Mouse (Mus musculus) midbrain, postnatal 0 days (tissue): ENCODE results near the gene Nup160. TPM values are rescaled to one million over a fixed set of nuclear protein-coding genes. Genes with fewer than 3 reads are reported as not detected.
A peak's percentile ranks its signal among the peaks of the same experiment; 100 is the strongest.

ENCODE experiments used
- ATAC-seq: fragments of 200-750 bp; cut with Nextera tagmentation; 2 replicates; pipeline ENCODE4 v1.8.0; 2017; ENCODE audit warnings: moderate number of reproducible peaks, mild to moderate bottlenecking, moderate TSS enrichment, moderate library complexity; ENCODE audit not compliant: low FRiP score
- DNase-seq: peaks from one replicate; pipeline ENCODE4 v3.0.0-alpha.2; 2015; ENCODE audit warnings: low spot score
- H3K27ac ChIP-seq: fragments of 300-500 bp; sonication (generic); 2 replicates; pipeline ENCODE4 v1.5.1; 2014; ENCODE audit warnings: low read depth, mild to moderate bottlenecking, low read length, mixed read lengths
- H3K27me3 ChIP-seq: fragments of 300-500 bp; sonication (generic); 2 replicates; pipeline ENCODE4 v1.6.1; 2014; ENCODE audit warnings: low read length, control low read depth, mixed read lengths; ENCODE audit not compliant: insufficient read depth
- H3K36me3 ChIP-seq: fragments of 300-500 bp; sonication (generic); 2 replicates; pipeline ENCODE4 v1.6.1; 2014; ENCODE audit warnings: low read length, control low read depth, mixed read lengths; ENCODE audit not compliant: insufficient read depth
- H3K4me1 ChIP-seq: fragments of 300-500 bp; sonication (generic); 2 replicates; pipeline ENCODE4 v1.6.1; 2014; ENCODE audit warnings: mild to moderate bottlenecking, control low read depth, antibody characterized with exemption, low read length, mixed read lengths; ENCODE audit not compliant: insufficient read depth
- H3K4me2 ChIP-seq: fragments of 300-500 bp; sonication (generic); 2 replicates; pipeline ENCODE4 v1.6.1; 2014; ENCODE audit warnings: low read depth, mild to moderate bottlenecking, low read length, mixed read lengths; ENCODE audit not compliant: poor library complexity, severe bottlenecking
- H3K4me3 ChIP-seq: fragments of 300-500 bp; sonication (generic); 2 replicates; pipeline ENCODE4 v1.5.1; 2014; ENCODE audit warnings: low read depth, mild to moderate bottlenecking, low read length, moderate library complexity
- H3K9ac ChIP-seq: fragments of 300-500 bp; sonication (generic); replicated peaks from 2 replicates; pipeline ENCODE4 v1.6.1; 2014; ENCODE audit warnings: mild to moderate bottlenecking, low read length, moderate library complexity, mixed read lengths; ENCODE audit not compliant: poor library complexity, severe bottlenecking
- H3K9me3 ChIP-seq: fragments of 300-500 bp; sonication (generic); 2 replicates; pipeline ENCODE4 v1.6.1; 2016; ENCODE audit warnings: low read length, control low read depth
- CTCF ChIP-seq: IDR thresholded peaks from 2 replicates; pipeline ENCODE4 v1.5.1; 2016; ENCODE audit warnings: antibody characterized with exemption, mild to moderate bottlenecking
- WGBS: fragments of 180-500 bp; shearing (Covaris S2); extraction: QIAGEN DNeasy Blood & Tissue Kit; methylation state at CpG from one replicate; pipeline ENCODE4 v1.1.7; 2014; 5-methylcytosine and 5-hydroxymethylcytosine counted together
- polyA plus RNA-seq: library from polyadenylated mRNA; unstranded; fragments of >200 nt; fragmentation: Nextera tagmentation; extraction: Ambion mirVana; gene quantifications from 2 replicates; pipeline ENCODE4 v1.2.1, GENCODE M21; 2015
- total RNA-seq: library from RNA; depleted of rRNA; stranded (reverse); fragments of >200 nt; gene quantifications from 2 replicates; pipeline ENCODE4 v1.2.3, GENCODE M21; 2014; rRNA removed

Gene Nup160
- total and polyA plus RNA-seq, 2 experiments from 2014 or later, result 11.2 to 20.9 TPM

GRCm38 (mm10) chr2:90754188-90754587 lies 77.2 kb downstream of the Nup160 start:
- Histone ChIP-seq H3K27ac (no peak overlapping the region), H3K4me1 (no peaks in the 10 kb centered on the region; the same call in 1 of the 2 replicates), H3K4me2 (no peak overlapping the region), H3K9me3 (no peaks in the 10 kb centered on the region), H3K36me3 (peaks cover 53% of the 10 kb centered on the region), H3K4me3 (no peak overlapping the region), H3K27me3 (no peaks in the 10 kb centered on the region), H3K9ac (no peak overlapping the region)
- no peak for TF ChIP-seq CTCF
- ATAC-seq (no peak), DNase-seq (no peak)
- WGBS, result 100% methylated on average over 3 of the region's 3 CpGs

DNA sequence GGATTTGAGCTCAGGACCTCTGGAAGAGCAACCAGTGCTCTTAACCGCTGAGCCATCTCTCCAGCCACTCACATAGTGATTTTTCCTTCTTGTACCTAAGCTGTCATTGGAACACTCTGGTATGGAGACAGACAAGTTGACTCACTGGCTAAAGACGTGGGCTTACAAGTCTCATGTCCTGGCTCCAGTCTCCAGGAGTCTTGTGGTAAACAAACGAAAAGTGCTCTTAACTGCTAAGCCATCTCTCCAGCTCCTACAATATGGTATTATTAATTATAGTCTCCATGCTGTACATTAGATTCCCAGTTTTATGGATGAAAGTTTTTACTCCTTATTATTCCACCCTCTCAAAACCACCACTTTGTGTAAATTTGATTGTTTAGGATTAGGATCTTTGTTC lies 88.1 kb downstream of the Nup160 start:
- ATAC-seq (no peak), DNase-seq (no peak)
- H3K27me3 ChIP-seq, result no peaks in the 10 kb centered on the region
- TF ChIP-seq CTCF, result no peak
- no peaks in the 10 kb centered on the region for H3K9me3 ChIP-seq
- peaks cover 53% of the 10 kb centered on the region for H3K36me3 ChIP-seq
- 91% methylated on average over 3 of the region's 3 CpGs for WGBS
- H3K9ac ChIP-seq, result no peak overlapping the region
- H3K4me2 ChIP-seq, result no peak overlapping the region
- no peak overlapping the region for H3K27ac ChIP-seq
- H3K4me1 ChIP-seq, result no peaks in the 10 kb centered on the region
- H3K4me3 ChIP-seq, result no peak overlapping the region

- H3K4me1 ChIP-seq, result no peaks in the 10 kb centered on the region; the same call in 1 of the 2 replicates
- H3K9ac ChIP-seq, result no peak overlapping the region
- no peak for TF ChIP-seq CTCF
- no peak overlapping the region for H3K4me3 ChIP-seq
- H3K9me3 ChIP-seq, result no peaks in the 10 kb centered on the region
- ATAC-seq, result no peak
- H3K36me3 ChIP-seq, result peaks cover 28% of the 10 kb centered on the region
- H3K4me2 ChIP-seq, result no peak overlapping the region
- no peak for DNase-seq
- 60% methylated on average over 3 of the region's 3 CpGs for WGBS
- H3K27me3 ChIP-seq, result peaks cover 4% of the 10 kb centered on the region; the same call in 1 of the 2 replicates
- H3K27ac ChIP-seq, result no peak overlapping the region
Observed at GRCm38 (mm10) chr2:90781323-90781722, 104.3 kb downstream of the Nup160 start.

- 34% methylated on average over 2 of the region's 2 CpGs for WGBS
- no peak for DNase-seq
- H3K4me2 ChIP-seq, result no peak overlapping the region
Observed at GRCm38 (mm10) chr2:90781938-90782337, 104.9 kb downstream of the Nup160 start.

GRCm38 (mm10) chr2:90782458-90782857 lies 105.4 kb downstream of the Nup160 start, which contains the start of gene Agbl2:
Gene Agbl2 (plus strand): TSS chr2:90782727.
- H3K4me2 ChIP-seq, result peak within 1 kb of the TSS; percentile 57
- H3K4me1 ChIP-seq, result no peaks in the 10 kb centered on the region; the same call in 1 of the 2 replicates
- peak within 1 kb of the TSS; percentile 22 for H3K4me3 ChIP-seq
- DNase-seq, result peak; percentile 12
- peak; percentile 62 for ATAC-seq
- H3K27me3 ChIP-seq, result peaks cover 4% of the 10 kb centered on the region; the same call in 1 of the 2 replicates
- H3K27ac ChIP-seq, result no peak within 1 kb of the TSS
- H3K36me3 ChIP-seq, result peaks cover 27% of the 10 kb centered on the region
- TF ChIP-seq CTCF, result no peak
- 5% methylated on average over 11 of the region's 11 CpGs for WGBS
- no peaks in the 10 kb centered on the region for H3K9me3 ChIP-seq
- 0 out of 2 replicates have a peak within 1 kb of the TSS, but pooled peaks have one; percentile 2 for H3K9ac ChIP-seq

More at GRCm38 (mm10) chr2:90781938-90782337, 104.9 kb downstream of the Nup160 start:
- TF ChIP-seq CTCF, result no peak
- no peak overlapping the region for H3K9ac ChIP-seq
- H3K27ac ChIP-seq, result no peak overlapping the region
- peaks cover 4% of the 10 kb centered on the region; the same call in 1 of the 2 replicates for H3K27me3 ChIP-seq
- H3K4me3 ChIP-seq, result no peak overlapping the region
- H3K4me1 ChIP-seq, result no peaks in the 10 kb centered on the region; the same call in 1 of the 2 replicates
- H3K36me3 ChIP-seq, result peaks cover 28% of the 10 kb centered on the region
- H3K9me3 ChIP-seq, result no peaks in the 10 kb centered on the region
- no peak; the same call in 1 of the 2 replicates for ATAC-seq

GRCm38 (mm10) chr2:90782901-90783486 lies 106.0 kb downstream of the Nup160 start:
- Histone ChIP-seq H3K4me2 (peak overlapping the region; percentile 57), H3K9ac (0 out of 2 replicates have a peak overlapping the region, but pooled peaks have one; percentile 2), H3K4me3 (peak overlapping the region; percentile 22), H3K27ac (no peak overlapping the region), H3K4me1 (no peaks in the 10 kb centered on the region; the same call in 1 of the 2 replicates), H3K36me3 (peaks cover 22% of the 10 kb centered on the region), H3K27me3 (peaks cover 4% of the 10 kb centered on the region; the same call in 1 of the 2 replicates), H3K9me3 (no peaks in the 10 kb centered on the region)
- no peak for DNase-seq
- WGBS, result 4% methylated on average over 25 of the region's 29 CpGs
- no peak for TF ChIP-seq CTCF
- ATAC-seq, result peak; percentile 31; the same call in 1 of the 2 replicates

Other genes with a start within 250 kb of the Nup160 start
- gene Ptprj, start 96.6 kb upstream of the Nup160 start, total RNA-seq, result 36.6 and 39.7 TPM in 2 replicates
- gene Ptprj, start 96.6 kb upstream of the Nup160 start, polyA plus RNA-seq, result 3.7 and 4.3 TPM in 2 replicates
- 71.0 and 82.1 TPM in 2 replicates for gene Fnbp4, start 68.2 kb downstream of the Nup160 start, total RNA-seq
- 50.4 and 60.3 TPM in 2 replicates for gene Fnbp4, start 68.2 kb downstream of the Nup160 start, polyA plus RNA-seq
- 0.24 and 1.1 TPM in 2 replicates for gene Agbl2, start 105.5 kb downstream of the Nup160 start, total RNA-seq
- 0.34 and 0.39 TPM in 2 replicates for gene Agbl2, start 105.5 kb downstream of the Nup160 start, polyA plus RNA-seq
- 121 and 124 TPM in 2 replicates for gene Mtch2, start 169.9 kb downstream of the Nup160 start, total RNA-seq
- 195 and 210 TPM in 2 replicates for gene Mtch2, start 169.9 kb downstream of the Nup160 start, polyA plus RNA-seq
- 488 and 629 TPM in 2 replicates for gene C1qtnf4, start 208.6 kb downstream of the Nup160 start, total RNA-seq
- 245 and 271 TPM in 2 replicates for gene C1qtnf4, start 208.6 kb downstream of the Nup160 start, polyA plus RNA-seq
- gene Kbtbd4, start 227.5 kb downstream of the Nup160 start, total RNA-seq, result 47.7 and 50.5 TPM in 2 replicates
- 60.0 and 60.4 TPM in 2 replicates for gene Kbtbd4, start 227.5 kb downstream of the Nup160 start, polyA plus RNA-seq
- gene Ndufs3, start 227.6 kb downstream of the Nup160 start, total RNA-seq, result 158 and 196 TPM in 2 replicates
- 251 and 258 TPM in 2 replicates for gene Ndufs3, start 227.6 kb downstream of the Nup160 start, polyA plus RNA-seq